Mouse (Mus musculus) limb, embryonic 15.5 days (tissue): ENCODE results near the gene Slc17a7. TPM values are rescaled to one million over a fixed set of nuclear protein-coding genes. Genes with fewer than 3 reads are reported as not detected.
"Not testable (repeated sequence)": the region's sequence is repeated elsewhere in the genome, so short reads cannot be mapped to it uniquely, and the experiment has no call there.

ENCODE experiments used
- ATAC-seq: fragments of 200-750 bp; cut with Nextera tagmentation; 2 replicates; pipeline ENCODE4 v1.8.0; 2017; ENCODE audit warnings: low read depth, moderate TSS enrichment; ENCODE audit not compliant: insufficient number of reproducible peaks, low FRiP score, low TSS enrichment
- H3K27ac ChIP-seq: fragments of 300-500 bp; sonication (generic); 2 replicates; pipeline ENCODE4 v1.5.1; 2015; ENCODE audit warnings: moderate library complexity, mild to moderate bottlenecking, inconsistent platforms
- H3K27me3 ChIP-seq: fragments of 300-500 bp; sonication (generic); 2 replicates; pipeline ENCODE4 v1.6.1; 2015; ENCODE audit warnings: inconsistent platforms
- H3K36me3 ChIP-seq: fragments of 300-500 bp; sonication (generic); 2 replicates; pipeline ENCODE4 v1.6.1; 2015; ENCODE audit warnings: inconsistent platforms
- H3K4me1 ChIP-seq: fragments of 300-500 bp; sonication (generic); 2 replicates; pipeline ENCODE4 v1.6.1; 2015; ENCODE audit warnings: inconsistent platforms
- H3K4me2 ChIP-seq: fragments of 300-500 bp; sonication (generic); 2 replicates; pipeline ENCODE4 v1.6.1; 2015; ENCODE audit warnings: mild to moderate bottlenecking, inconsistent platforms
- H3K4me3 ChIP-seq: fragments of 300-500 bp; sonication (generic); 2 replicates; pipeline ENCODE4 v1.5.1; 2015; ENCODE audit warnings: mild to moderate bottlenecking, inconsistent platforms
- H3K9ac ChIP-seq: fragments of 300-500 bp; sonication (generic); 2 replicates; pipeline ENCODE4 v1.6.1; 2015; ENCODE audit warnings: inconsistent platforms
- H3K9me3 ChIP-seq: fragments of 300-500 bp; sonication (generic); 2 replicates; pipeline ENCODE4 v1.6.1; 2016; ENCODE audit warnings: inconsistent platforms
- WGBS: fragments of 180-500 bp; shearing (Covaris S2); methylation state at CpG from one replicate; pipeline ENCODE4 v1.1.7; 2015; 5-methylcytosine and 5-hydroxymethylcytosine counted together
- polyA plus RNA-seq: library from polyadenylated mRNA; unstranded; fragments of >200 nt; fragmentation: Nextera tagmentation; extraction: Ambion mirVana; gene quantifications from 2 replicates; pipeline ENCODE4 v1.2.1, GENCODE M21; 2015

The Slc17a7 gene
- polyA plus RNA-seq, 1 experiment from 2014 or later, result 0.12 TPM

DNA sequence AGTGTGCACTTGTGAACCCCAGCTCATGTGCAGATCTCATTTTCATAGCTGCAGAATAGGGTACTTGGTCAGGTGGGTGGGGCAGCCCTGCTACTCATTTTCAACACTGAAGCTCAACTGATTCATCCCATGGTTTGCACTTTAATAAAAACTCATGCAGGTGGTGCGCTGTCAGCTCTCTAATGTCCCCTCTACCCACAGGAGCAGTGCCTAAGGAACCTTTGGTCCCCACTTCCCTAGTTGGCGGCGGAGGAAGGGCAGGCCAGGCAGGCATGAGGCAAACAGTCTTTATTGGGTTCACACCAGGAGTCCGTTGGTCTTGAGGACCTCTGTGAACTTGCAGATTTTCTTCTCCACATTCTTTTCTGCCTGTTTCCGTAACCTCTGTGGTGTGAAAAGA, 38.1 kb upstream of the Slc17a7 start:
- H3K9me3 ChIP-seq, ATAC-seq, H3K9ac ChIP-seq, H3K27me3 ChIP-seq, H3K4me3 ChIP-seq: not testable (repeated sequence)
- peaks cover 51% of the 10 kb centered on the region for H3K36me3 ChIP-seq
- H3K27ac ChIP-seq, result peak overlapping the region; percentile 91; the same call in 1 of the 2 replicates
- 61% methylated on average over 5 of the region's 5 CpGs for WGBS
- peaks cover 63% of the 10 kb centered on the region for H3K4me1 ChIP-seq
- H3K4me2 ChIP-seq, result peak overlapping the region; percentile 20; the same call in 1 of the 2 replicates

DNA sequence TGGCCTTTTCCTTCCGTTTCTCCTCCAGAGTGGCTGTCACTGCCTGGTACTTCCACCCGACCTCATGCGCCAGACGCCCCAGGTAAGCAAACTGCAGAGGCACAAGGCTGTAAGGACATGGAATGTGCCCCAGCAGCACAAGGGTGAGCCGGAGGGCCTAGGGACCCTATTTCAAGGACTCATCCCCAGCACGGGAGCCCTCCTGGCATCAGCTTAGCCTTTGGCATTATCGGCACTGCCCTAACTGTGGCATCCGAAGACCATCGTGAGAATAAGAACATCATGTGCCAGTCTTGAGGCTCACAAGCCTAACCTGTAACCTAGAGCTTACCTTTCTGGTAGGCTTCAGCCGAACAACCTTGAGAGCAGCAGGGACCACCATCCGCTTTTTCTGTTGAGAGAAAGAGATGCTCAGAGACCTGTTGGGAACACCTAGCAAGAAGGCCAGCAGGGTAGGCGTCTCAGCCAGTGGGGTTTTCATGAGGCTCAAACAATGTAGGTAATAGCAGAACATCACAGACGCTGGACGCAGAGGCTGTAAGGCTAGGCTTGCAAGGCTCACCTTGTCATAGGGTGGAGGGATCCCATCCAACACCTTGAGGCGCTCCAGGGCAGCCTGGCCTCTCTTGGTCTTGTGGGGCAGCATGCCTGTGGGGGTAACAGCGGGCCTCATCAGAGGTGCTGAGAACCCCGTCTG, 37.5 kb upstream of the Slc17a7 start:
- no peak for ATAC-seq
- Histone ChIP-seq H3K9ac (peak overlapping the region; percentile 96; the same call in 1 of the 2 replicates), H3K4me3 (peak overlapping the region; percentile 90), H3K27me3 (no peaks in the 10 kb centered on the region), H3K4me1 (peaks cover 59% of the 10 kb centered on the region), H3K4me2 (peak overlapping the region; percentile 69), H3K27ac (peak overlapping the region; percentile 91), H3K36me3 (peaks cover 45% of the 10 kb centered on the region), H3K9me3 (no peaks in the 10 kb centered on the region)
- 70% methylated on average over 17 of the region's 17 CpGs for WGBS

DNA sequence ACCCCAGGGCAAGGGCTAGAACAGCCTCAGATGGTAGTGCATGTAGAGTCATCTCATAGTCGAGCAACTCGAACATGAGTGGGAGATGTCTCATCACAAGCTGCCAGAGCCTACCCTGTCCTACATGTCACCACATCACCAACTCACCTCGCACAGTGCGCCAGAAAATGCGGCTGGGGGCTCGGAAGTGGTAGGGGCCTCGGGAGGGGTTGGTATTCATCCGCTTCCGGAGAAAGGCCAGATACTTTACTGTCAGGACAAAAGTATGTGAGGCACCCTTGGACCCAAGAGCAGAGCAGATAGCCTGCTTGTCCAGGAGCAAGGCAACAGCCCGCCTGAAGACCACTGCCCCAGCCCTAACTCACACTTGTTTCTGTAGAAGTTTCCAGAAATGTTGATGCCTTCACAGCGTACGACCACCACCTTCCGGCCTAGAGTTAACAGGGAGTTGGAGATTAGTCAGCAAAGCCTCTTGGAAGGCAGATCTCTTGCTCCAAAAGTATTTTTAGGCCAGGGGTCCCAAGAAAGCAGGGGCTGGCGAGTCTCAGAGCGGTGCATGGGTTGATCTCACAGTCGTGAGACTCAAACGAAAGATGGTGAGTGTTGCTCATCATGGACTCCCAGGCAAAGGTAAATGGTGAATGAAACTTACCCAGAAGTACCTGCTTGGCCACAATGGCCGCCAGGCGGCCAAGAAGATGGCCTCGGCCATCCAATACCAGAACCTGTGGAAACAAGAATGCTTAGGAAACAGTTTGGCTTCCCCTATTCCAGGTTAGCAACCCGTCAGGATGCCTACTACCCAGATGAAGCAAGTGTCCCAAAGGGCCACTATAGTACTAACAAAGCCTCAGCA, 36.7 kb upstream of the Slc17a7 start:
- Histone ChIP-seq H3K9me3 (no peaks in the 10 kb centered on the region), H3K4me3 (peak overlapping the region; percentile 90), H3K27ac (peak overlapping the region; percentile 91), H3K27me3 (no peaks in the 10 kb centered on the region), H3K9ac (peak overlapping the region; percentile 96), H3K36me3 (peaks cover 37% of the 10 kb centered on the region), H3K4me2 (peak overlapping the region; percentile 69), H3K4me1 (peaks cover 51% of the 10 kb centered on the region)
- no peak for ATAC-seq
- WGBS, result 34% methylated on average over 21 of the region's 21 CpGs

DNA sequence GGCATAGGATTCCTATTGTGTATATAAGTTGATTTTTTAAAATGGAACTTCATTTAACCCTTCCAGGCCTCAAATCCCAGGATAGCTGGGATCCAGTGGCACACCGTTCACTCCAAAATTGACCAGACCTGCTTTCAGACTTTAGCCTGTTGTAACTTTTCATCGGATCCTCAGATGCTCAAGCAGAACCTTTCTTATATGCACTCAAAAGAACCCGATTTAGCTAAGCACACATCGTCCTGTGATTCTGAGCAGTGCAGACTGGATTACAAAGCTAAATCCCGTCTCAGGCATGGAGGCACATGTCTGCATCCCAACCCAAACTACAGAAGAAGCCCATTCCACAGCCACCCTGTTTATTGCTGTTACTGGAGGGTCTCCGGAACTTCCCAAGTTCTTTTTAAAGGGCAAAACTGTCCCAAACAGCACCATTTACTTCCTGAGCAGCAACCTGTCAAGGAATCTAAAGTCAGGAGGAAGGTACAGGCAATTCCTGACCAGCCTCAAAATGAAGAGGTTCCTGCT, 36.0 kb upstream of the Slc17a7 start:
- H3K4me3 ChIP-seq, result peak overlapping the region; percentile 90
- 1% methylated on average over 6 of the region's 6 CpGs for WGBS

DNA sequence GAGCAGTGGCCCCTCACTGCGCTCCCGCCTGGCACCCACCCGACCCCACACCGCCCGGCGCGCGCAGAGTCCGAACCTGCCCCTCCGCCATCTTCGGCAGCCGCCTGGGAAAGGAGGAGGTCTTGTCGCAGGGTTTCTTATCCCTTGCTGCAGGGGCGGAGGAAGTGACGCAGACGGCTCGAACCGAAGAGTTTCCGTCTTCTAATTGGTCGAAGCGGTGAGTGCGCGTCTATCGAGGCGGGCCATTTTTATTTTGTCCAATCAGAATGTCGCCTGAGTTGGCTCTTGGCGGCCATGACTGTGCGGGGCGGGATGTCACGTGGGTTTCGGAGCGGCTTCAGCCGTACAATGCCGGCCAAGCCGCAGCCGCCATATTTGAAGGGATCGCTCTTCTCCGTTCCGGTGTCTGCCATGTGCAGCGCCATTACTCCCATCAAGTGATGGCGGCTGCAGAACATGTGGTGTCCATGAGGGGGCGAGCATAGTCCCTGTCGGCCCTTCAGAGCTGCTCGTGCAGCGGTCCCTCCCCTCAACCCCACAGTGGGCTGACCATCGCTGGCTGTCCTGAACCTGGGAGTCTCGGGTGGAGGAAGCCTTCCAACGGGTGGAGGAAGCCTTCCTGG, 35.0 kb upstream of the Slc17a7 start, which contains the start of gene Rpl13a:
Rpl13a (minus strand) TSS at position 138 of the 623 bp plus-strand sequence.
- peak; percentile 94 for ATAC-seq
- Histone ChIP-seq H3K9ac (peak within 1 kb of the TSS; percentile 96), H3K9me3 (no peaks in the 10 kb centered on the region), H3K4me3 (peak within 1 kb of the TSS; percentile 90), H3K4me1 (peaks cover 38% of the 10 kb centered on the region), H3K36me3 (peaks cover 26% of the 10 kb centered on the region), H3K4me2 (peak within 1 kb of the TSS; percentile 69), H3K27ac (peak within 1 kb of the TSS; percentile 91), H3K27me3 (no peaks in the 10 kb centered on the region)
- under 1% methylated on average over 48 of the region's 48 CpGs for WGBS

More for the DNA sequence above, 36.0 kb upstream of the Slc17a7 start:
- Histone ChIP-seq H3K4me1 (peaks cover 45% of the 10 kb centered on the region), H3K36me3 (peaks cover 31% of the 10 kb centered on the region), H3K4me2 (peak overlapping the region; percentile 69), H3K9ac (peak overlapping the region; percentile 96), H3K27me3 (no peaks in the 10 kb centered on the region), H3K27ac (peak overlapping the region; percentile 91), H3K9me3 (no peaks in the 10 kb centered on the region)
- no peak for ATAC-seq

DNA sequence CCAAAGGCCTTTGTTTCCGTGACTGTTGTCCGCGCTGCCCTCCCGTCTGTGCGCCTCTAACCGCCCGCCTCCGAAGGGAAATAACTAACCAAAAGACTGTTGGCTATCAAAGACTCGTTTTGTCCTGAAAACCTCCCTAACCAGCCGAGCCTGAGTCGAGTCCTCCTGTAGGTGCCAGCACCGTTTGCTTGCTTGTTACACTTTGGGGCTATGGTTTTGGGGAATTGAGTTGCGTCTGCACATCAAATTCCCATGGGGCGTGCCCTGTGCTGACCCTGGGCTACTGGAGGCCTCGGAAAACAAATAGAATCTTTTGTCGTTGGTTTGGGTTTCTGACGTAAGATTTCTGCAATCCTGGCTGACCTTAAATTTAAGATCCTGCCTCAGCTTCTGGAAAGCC, 34.4 kb upstream of the Slc17a7 start:
- no peaks in the 10 kb centered on the region for H3K9me3 ChIP-seq
- H3K4me1 ChIP-seq, result peaks cover 38% of the 10 kb centered on the region
- no peaks in the 10 kb centered on the region for H3K27me3 ChIP-seq
- peaks cover 26% of the 10 kb centered on the region for H3K36me3 ChIP-seq
- under 1% methylated on average over 17 of the region's 17 CpGs for WGBS
- peak overlapping the region; percentile 53 for H3K9ac ChIP-seq
- H3K27ac ChIP-seq, result peak overlapping the region; percentile 90
- no peak for ATAC-seq
- H3K4me2 ChIP-seq, result peak overlapping the region; percentile 60
- peak overlapping the region; percentile 90 for H3K4me3 ChIP-seq

DNA sequence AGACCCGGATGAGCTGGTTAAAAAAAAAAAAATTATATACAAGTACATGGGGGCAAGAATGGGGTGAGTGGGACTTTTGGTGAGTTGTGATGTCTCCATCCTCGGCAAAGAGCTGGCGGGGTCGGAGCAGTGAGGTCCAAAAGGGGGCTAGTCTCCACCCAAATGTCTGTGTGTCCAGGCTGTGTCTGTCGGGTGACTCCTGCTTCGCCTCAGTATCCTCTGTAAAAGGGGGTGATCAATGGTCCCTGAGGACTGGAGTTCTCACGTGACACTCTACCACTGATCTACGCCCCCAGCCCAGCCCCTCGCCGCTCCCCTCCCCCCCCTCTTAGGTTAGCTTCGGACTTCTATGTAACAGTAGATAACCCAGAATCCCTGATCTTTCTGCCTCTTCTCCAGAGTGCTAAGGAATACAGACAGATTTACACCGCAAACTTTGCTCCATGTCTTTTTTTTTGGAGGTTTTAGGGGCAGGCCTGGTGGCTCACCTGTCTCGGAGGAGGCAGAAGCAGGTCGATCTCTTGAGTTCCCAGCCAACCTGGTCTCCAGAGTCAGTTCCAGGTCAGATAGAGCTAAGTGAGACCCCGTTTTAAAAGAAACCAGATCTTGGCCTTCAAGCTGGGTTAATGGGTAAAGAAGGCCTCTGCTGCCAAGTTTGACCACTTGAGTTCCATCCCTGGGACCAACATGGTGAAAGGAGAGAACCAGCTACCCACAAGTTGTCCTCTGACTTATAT, 33.8 kb upstream of the Slc17a7 start:
- peak overlapping the region; percentile 90 for H3K4me3 ChIP-seq
- H3K27ac ChIP-seq, result peak overlapping the region; percentile 90
- 65% methylated on average over 15 of the region's 15 CpGs for WGBS
- no peak overlapping the region for H3K9ac ChIP-seq
- H3K4me2 ChIP-seq, result peak overlapping the region; percentile 60
- peaks cover 26% of the 10 kb centered on the region for H3K36me3 ChIP-seq
- no peaks in the 10 kb centered on the region for H3K27me3 ChIP-seq
- ATAC-seq, result no peak
- no peaks in the 10 kb centered on the region for H3K9me3 ChIP-seq
- H3K4me1 ChIP-seq, result peaks cover 40% of the 10 kb centered on the region

DNA sequence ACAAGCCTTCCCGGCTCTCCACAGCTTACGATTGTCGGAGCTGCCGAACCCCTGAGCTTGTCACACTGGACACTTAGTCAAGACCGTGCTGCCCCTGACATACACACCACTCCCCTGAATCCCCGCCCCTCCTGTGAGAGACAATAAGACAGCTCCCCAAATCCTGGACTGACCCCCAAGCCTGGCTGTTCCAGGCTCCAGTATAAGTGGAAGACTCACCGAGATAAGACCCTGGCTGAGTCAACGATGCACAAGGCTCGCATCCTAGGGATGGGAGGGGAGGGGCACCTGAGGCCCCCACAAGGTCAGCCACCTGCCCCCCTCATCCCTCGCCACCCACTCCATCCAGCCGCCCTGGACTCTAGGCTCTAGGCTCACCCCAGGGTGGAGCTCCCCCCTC, 31.9 kb upstream of the Slc17a7 start:
- no peak overlapping the region for H3K4me2 ChIP-seq
- H3K9ac ChIP-seq, result no peak overlapping the region
- H3K27ac ChIP-seq, result no peak overlapping the region
- no peak for ATAC-seq
- peaks cover 31% of the 10 kb centered on the region for H3K4me1 ChIP-seq
- 0 out of 2 replicates have a peak, but pooled peaks cover 6% of the 10 kb centered on the region for H3K27me3 ChIP-seq
- WGBS, result 83% methylated on average over 11 of the region's 11 CpGs
- no peak overlapping the region for H3K4me3 ChIP-seq
- peaks cover 7% of the 10 kb centered on the region for H3K36me3 ChIP-seq
- H3K9me3 ChIP-seq, result no peaks in the 10 kb centered on the region

DNA sequence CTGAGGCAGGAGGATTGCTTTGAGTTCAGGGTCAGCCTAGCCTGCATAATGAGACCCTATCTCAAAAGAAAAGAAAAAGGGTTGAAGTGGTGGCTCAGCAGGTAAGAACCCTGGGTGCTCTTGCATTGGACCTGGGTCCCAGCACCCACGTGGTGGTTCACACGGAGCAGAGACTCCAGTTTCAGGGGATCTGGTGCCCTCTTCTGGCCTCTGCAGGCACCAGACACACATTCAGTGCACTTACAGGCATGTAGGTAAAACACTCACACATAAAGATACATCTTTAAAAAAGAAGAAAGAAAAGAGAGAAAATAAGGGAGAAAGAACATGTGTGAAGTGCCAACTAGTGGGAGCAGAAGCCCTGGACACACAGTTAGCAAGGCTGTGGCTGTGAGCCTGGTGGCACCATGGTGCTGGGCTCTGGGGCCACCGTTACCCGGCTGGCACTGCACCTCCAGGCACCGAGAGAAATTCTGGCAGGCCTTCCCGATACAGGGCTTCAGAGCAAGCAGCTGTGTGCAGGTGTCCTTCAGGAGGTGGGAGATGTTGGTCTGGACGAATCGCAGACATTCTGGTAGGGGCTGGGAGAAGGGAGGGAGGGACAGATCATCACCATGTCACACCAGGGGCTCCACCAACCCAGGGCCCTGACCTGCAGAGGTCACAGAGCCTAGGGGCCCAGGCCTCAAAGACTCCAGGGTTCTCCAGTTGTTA, 30.1 kb upstream of the Slc17a7 start:
- H3K27ac ChIP-seq, result no peak overlapping the region
- 0 out of 2 replicates have a peak, but pooled peaks cover 6% of the 10 kb centered on the region for H3K27me3 ChIP-seq
- no peaks in the 10 kb centered on the region for H3K36me3 ChIP-seq
- H3K4me1 ChIP-seq, result peaks cover 24% of the 10 kb centered on the region
- 71% methylated on average over 8 of the region's 8 CpGs for WGBS
- H3K9me3 ChIP-seq, result no peaks in the 10 kb centered on the region
- no peak overlapping the region for H3K9ac ChIP-seq
- no peak overlapping the region for H3K4me3 ChIP-seq
- ATAC-seq, result no peak
- no peak overlapping the region for H3K4me2 ChIP-seq

DNA sequence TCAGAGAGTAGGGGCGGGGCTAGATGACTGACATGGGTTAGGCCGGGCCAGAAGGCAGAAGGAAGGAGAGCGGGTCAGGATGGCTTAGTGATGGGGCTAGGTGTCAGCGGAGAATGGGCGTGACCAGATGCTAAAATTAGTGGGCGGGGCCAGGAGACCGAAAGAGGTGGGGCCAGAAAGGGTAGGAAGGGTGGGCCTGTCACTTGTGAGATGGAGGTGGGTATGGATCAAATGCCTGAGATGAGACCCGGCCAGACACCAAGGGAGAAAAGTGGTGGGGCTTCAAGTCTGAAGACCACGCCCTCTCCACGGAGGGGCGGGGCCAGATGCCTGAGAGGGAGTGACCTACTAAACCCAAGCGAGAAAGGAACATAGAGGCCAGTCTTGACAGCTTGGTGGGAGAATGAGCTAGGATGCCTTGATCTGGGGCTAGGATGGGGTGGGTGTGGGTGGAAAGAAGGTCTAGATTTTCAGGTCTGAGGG, 29.2 kb upstream of the Slc17a7 start:
- H3K27me3 ChIP-seq, result 0 out of 2 replicates have a peak, but pooled peaks cover 6% of the 10 kb centered on the region
- H3K4me3 ChIP-seq, result no peak overlapping the region
- H3K9ac ChIP-seq, result no peak overlapping the region
- ATAC-seq, result peak; percentile 46; the same call in 1 of the 2 replicates
- no peaks in the 10 kb centered on the region for H3K9me3 ChIP-seq
- H3K4me1 ChIP-seq, result peaks cover 19% of the 10 kb centered on the region
- peak overlapping the region; percentile 12; the same call in 1 of the 2 replicates for H3K4me2 ChIP-seq
- H3K36me3 ChIP-seq, result no peaks in the 10 kb centered on the region
- H3K27ac ChIP-seq, result no peak overlapping the region
- WGBS, result 13% methylated on average over 12 of the region's 12 CpGs
